Mouse (Mus musculus) Muller cell, postnatal 12 days (primary cell): Measurements from ENCODE around the gene Kif6.

Source experiments
- DNase-seq: peaks from one replicate; pipeline ENCODE4 v3.0.0-alpha.2; 2015; ENCODE audit errors: inconsistent ontology term

Gene Kif6

DNA sequence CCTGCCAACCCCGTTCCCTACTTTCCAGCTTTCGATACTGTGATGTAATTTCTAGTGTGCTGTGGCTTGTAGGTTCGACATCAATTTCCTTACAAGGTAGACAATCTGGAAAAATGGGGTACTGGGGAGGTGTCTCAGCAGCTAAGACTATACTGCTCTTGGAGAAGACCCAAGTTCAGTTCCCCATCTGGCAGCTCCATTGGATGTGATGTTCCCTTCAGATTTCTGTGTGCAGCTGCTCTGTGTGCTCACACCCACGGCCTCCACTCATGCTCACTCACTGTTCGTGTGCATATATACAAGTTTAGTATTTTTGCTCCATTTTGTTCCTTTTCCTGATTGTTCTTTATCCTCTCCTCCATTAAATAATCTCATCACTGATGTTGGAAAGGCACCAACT, 51.8 kb downstream of the Kif6 start:
- DNase-seq: no peak

DNA sequence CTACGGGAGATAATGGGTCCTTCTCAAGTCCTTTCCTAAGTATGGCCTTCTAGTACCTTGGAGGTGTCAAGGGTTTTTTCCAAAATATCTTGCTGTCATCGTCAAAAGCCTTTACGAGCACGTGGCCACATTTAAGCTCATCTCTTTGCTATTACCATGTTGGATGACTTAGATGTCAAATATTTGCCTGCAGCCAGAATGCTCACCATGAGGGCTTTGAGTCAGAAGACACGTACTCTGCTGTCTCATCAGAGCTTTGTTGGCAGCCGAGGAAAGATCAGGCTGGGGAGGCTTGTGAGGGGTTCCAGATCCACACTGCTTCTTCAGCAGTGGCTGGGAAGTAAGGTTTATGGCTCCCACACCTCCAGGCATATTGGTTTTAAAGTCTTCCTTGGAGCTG, 53.4 kb downstream of the Kif6 start:
- DNase-seq: peak; percentile 39

DNA sequence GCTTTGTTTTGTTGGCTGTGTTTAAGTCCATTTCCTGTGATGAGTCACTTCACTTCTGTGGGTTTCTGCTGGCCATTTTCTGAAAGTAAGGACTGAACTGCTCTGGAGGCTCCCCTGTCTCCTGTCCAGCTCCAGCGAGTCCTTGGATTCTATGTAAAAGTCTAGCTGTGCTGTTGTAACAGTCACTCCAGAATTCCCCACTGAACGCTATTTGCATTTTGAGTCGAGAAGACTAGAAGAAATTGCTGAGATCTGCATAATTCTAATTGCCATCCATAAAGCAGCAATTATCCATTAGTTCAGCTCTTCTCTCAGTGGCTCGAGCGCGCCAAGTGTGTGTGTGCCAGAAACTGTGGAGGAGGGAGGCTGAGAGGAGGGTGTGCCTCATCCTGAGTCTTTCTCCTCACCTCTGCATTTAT, 57.0 kb downstream of the Kif6 start:
- peak; percentile 56 for DNase-seq

DNA sequence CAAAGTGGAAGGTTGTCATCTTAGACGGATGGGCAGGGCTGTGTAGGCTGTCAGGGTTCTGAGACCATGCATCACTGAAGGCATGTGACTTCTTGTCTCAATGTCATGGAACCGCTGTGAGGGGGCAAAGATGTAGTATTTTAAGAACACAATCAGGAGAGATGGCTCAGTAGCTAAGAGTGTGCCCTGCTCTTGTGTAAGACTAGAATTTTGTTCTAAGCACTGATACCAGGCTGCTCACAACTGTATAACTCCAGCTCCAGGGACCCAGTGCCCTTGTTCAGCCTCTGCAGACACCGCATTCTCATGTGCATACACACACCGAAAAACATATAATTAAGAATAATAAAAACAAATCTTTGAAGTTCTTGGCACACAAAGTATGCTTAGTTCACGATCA, 57.5 kb downstream of the Kif6 start:
- DNase-seq: no peak

- no peak for DNase-seq
These were observed 60.7 kb downstream of the Kif6 start for GRCm38 (mm10) chr17:49675629-49676028.

DNA sequence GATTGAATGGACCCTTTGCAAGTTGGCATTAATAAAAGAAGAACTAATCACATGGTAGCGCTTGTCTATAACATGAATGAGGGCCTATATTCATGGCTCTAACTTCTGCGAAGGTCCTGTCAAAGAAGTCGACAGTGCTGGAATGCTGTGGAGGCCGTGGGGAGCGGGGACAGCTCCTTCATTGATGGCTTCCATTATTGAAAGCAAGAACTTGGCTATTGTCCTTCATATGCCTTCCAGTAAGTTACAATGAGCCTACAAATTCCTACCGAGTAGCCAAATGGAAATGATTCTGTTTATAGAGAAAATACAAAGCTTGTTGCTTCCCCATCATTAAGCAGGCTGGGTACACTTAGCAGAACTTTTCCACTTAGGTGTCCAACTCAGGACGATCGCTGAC, 66.5 kb downstream of the Kif6 start:
- peak; percentile 92 for DNase-seq

DNA sequence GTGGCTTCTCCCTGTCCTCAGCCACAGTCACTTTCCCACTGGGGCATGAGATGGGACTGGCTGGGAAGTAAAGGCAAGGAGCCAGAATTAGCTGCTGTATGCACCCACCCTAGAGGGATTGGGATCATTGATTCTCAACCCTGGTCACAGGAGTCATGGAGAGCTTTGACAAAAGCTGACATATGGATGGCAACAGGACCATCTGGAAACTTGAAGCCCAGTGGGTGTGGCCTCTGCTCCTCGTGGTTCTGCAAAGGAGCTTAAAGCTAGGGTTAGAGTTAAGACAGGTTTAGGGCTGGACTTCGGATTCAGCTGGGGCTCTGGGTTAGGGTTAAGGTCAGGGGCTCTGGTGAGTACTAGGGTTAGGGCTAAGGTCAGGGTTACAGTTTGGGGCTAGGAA, 69.2 kb downstream of the Kif6 start:
- no peak for DNase-seq

DNA sequence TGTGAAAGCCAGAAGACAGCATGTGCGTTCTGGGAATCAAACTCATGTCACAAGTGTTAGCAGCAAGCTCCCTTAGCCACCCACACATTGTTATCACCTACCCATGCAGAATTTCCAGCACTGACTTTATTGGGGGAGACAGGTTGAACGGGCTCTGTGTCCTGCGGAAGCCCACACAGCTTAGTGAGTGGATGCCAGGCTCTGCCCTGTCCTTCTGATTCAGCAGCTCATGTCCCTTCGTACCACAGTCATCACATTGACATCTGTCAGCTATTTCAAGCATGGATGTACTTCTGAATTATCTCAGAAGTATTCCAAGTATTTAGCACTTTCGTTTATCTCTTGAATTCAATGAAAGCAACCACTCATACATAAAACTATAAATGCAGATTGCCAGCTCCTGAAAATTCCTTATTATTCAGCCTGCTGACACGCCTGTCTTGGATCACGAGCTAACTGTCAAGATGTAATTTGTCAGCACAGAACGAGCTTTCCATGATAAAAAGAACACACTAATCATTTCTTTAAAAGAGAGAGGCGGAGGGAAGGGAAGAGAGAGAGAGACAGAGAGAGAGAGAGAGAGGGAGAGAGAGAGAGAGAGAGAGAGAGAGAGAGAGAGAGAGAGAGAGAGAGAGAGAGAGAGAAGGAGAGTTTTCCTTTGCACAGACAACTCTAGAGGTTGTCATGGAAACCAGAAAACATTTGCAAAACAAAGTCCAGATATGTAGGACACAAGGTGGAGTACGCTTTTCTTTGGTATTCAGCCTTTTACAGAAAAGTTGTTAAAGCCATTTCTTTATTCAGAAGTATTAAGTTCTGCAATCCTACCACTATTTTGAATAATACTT, 75.9 kb downstream of the Kif6 start:
- DNase-seq: peak; percentile 89

- no peak for DNase-seq
These were observed 76.5 kb downstream of the Kif6 start for GRCm38 (mm10) chr17:49691455-49691805.

GRCm38 (mm10) chr17:49693206-49693605, 78.3 kb downstream of the Kif6 start:
- peak; percentile 51 for DNase-seq

DNA sequence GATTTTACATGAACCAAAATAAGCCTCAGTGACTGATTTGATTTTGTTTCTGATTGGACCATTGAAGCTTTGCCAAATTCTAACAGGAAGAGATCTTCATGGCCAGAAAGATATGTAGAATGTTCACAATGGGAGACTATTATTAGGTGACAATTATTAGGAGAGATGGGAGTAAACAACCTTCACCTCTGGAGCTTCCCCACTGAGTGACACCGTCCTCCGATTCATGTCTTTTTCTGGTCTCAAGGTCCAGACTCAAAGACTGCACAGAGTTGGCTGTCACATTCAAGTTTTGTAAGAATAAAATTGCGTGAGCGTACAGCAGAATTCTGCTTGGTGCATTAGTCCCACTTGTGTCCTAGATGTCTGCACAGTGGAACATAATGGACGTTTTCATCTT, 82.3 kb downstream of the Kif6 start:
- DNase-seq: no peak

GRCm38 (mm10) chr17:49703492-49704249, 88.7 kb downstream of the Kif6 start:
- no peak for DNase-seq

GRCm38 (mm10) chr17:49709192-49709591, 94.3 kb downstream of the Kif6 start:
- DNase-seq: no peak

GRCm38 (mm10) chr17:49710101-49710630, 95.2 kb downstream of the Kif6 start:
- DNase-seq: peak; percentile 15

- no peak for DNase-seq
These were observed 111.3 kb downstream of the Kif6 start for GRCm38 (mm10) chr17:49726206-49726605.

DNA sequence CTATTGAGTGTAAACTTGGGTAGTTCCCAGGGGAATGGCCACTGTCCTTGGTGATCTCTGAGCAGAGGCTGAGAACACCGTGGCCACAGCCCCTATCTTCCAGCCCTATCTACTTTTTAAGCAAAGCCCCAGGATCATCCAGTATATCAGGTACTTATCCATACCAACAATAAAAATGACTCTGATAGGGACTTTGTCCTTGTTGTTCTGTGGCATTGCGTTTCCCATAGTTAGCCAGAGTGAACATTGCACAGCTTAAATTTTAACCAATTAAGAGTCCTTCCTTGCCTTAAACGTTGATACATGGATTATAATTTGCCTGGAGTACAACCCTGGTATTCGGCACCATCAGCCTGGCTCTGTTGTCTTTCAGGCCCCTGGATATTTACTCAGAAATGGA, 112.0 kb downstream of the Kif6 start:
- DNase-seq: no peak

- no peak for DNase-seq
These were observed 112.6 kb downstream of the Kif6 start for GRCm38 (mm10) chr17:49727428-49728045.

DNA sequence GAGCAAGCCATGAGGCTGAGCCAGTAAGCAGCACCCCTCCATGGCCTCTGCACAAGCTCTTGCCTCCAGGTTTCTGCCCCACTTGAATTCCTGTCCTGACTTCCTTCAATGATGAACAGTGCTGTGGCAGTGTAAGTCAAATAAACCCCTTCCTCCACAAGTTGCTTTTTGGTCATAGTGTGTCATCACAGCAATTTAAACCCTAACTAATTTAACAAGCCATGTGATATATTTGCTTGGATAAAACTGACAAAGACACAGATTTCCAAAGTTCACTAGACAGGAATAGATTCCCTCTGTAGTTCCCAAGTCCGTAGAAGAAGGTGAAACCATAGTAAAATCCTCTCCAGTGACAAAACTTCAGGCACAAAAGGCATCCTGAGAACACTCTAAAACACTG, 114.9 kb downstream of the Kif6 start:
- DNase-seq: no peak

DNA sequence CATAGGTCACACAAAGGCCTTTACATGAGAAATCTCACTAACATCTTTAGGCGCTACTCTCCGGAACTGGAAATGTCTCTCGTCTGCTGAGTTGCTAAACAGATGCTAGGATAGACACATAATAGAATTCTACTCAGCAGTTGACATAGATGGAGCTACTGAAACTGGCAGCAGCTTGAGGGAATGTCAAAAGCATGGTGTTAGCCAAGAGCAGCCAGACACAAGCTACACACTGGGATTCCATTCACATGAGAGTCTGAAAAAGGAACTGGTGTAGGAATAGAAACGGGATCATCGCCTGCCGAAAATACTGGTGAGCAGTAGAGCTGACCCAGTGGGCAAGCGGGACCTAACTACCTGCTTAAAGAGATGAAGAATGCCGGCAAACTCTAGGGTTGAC, 117.8 kb downstream of the Kif6 start:
- no peak for DNase-seq

- no peak for DNase-seq
These were observed 119.1 kb downstream of the Kif6 start for GRCm38 (mm10) chr17:49734079-49734478.

GRCm38 (mm10) chr17:49734776-49735175, 119.8 kb downstream of the Kif6 start:
- no peak for DNase-seq

- no peak for DNase-seq
These were observed 121.4 kb downstream of the Kif6 start for GRCm38 (mm10) chr17:49736364-49736763.
